Mouse (Mus musculus): Measurements from ENCODE around the gene Sgpl1. TPM values are rescaled to one million over a fixed set of nuclear protein-coding genes. Genes with fewer than 3 reads are reported as not detected.

Sgpl1 gene
- 10 to 100 TPM; 11.3 to 14.6 TPM for total RNA-seq (2021)
- long read RNA-seq, experiment 1, full-length matches to known transcripts = 6 of 8 reads
- long read RNA-seq, experiment 1, partial matches to known transcripts = 2 of 8 reads
- long read RNA-seq, experiment 1, other reads (novel, unspliced or antisense) = 0 of 8 reads
- long read RNA-seq, experiment 2, full-length matches to known transcripts = 9 of 17 reads
- long read RNA-seq, experiment 2, partial matches to known transcripts = 3 of 17 reads
- long read RNA-seq, experiment 2, other reads (novel, unspliced or antisense) = 5 of 17 reads

GRCm38 (mm10) chr10:61147157-61148040 is at the start of gene Sgpl1:
TSS of gene Sgpl1 (minus strand) at chr10:61147703.
- intact Hi-C loops (cut with DNase I; ENCODE audit: low total_unique reads) = no loop called here
- peak; percentile 93 for DNase-seq

GRCm38 (mm10) chr10:61195718-61196291 is 48.3 kb upstream of the Sgpl1 start:
- DNase-seq = no peak
- intact Hi-C loops (cut with DNase I; ENCODE audit: low total_unique reads) = no loop called here

- intact Hi-C loops (cut with DNase I; ENCODE audit: low total_unique reads) = no loop called here
- DNase-seq = no peak
These were observed 47.7 kb upstream of the Sgpl1 start for GRCm38 (mm10) chr10:61195216-61195615.

DNA sequence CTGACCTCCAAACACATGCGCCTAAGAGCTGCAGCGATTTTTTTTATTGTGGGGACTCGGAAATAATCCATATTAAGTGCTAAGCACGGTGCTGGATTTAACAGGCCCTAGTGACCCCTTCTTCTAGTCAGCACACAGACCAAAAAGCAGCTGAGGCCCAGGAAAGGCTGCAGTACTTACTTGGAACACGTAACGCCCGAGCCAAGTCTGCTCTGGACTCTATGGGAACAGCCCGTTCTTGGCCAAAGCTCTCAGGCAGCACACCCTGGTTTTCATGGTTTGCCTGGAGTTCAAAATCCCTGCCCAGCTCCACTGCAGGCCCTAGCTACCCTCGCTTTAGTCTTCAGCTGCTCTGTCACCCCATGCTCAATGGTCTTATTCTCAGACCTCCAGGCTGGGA is 47.1 kb upstream of the Sgpl1 start:
- intact Hi-C loops (cut with DNase I; ENCODE audit: low total_unique reads) = no loop called here
- peak; percentile 45 for DNase-seq

DNA sequence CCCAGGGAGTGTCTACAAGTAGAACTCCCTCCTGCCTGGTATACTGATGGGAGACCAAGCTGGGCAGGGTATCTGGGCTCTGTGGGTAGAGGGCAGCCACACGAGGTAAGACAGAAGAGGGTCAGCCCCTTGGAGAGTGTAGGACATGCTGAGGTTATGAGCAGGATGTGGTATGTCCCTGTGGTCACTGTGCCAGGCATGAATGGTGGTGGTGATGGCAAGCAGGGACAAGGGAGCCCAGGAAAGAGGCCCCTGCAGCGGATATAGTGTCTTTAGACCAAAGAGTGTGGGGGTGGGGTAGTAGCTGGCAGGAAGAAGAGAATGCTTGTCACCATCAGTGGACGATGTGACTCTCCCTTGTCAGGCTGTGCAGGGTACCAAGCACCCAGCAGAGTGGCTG is 40.5 kb upstream of the Sgpl1 start:
- DNase-seq = no peak
- intact Hi-C loops (cut with DNase I; ENCODE audit: low total_unique reads) = no loop called here

DNA sequence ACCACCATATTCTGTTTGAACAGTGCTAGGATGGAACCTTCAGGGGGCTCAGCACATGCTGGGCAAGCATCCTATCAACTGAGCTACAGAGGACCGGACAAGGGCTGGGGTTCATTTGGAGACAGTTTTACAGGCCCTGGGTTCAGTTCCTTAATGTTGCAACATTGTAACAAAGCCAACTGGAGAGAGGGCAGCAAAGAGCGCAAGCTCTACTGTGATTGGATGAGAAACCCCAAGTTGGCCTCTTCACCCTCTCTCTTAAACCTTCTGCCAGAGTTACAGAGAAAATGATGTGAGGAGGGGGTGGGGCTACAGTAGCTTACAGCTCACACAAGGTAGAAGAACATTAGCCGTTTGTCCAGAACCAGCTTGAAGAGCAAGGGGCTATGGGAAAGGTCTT is 39.5 kb upstream of the Sgpl1 start:
- no peak for DNase-seq
- intact Hi-C loops (cut with DNase I; ENCODE audit: low total_unique reads) = no loop called here

DNA sequence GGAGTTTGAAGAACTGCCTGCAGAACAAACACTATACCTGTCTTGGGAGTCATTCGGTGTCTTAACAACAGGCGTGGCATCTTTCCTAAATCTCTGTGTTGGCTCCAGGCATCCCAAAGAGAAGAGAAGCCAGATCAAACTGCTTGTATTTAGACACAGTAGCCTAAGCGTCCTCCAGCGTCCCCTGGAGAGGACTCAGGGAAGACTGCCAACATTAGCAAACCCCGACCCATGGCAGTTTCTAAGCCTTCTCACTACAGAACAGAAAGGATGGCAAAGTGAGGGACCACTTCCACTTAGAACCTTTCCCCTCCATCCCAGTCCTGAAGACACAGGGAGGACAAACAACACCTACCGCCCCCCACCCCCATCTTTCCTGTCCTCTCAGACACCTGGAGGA is 32.4 kb upstream of the Sgpl1 start:
- intact Hi-C loops (cut with DNase I; ENCODE audit: low total_unique reads) = no loop called here
- no peak for DNase-seq

- DNase-seq = no peak
- intact Hi-C loops (cut with DNase I; ENCODE audit: low total_unique reads) = no loop called here
These were observed 31.2 kb upstream of the Sgpl1 start for GRCm38 (mm10) chr10:61178687-61179086.

DNA sequence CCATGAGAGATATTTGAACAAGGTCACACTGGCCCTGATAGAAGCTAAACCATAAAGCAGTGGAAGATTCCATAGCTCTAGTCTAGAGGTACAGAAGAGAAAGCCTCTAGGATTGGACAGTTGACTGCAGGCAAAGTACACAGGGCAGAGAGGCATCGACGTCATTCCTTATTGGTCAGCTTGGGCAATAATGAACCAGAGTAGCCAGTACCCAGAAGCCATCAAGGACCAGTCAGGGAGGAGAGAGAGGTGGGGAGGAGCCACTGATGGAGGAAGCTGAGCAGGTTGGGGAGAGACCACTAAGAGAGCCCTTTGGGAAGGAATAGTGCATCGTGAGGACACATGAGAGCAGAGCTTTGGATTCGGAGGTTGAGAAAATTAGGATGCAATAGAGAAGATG is 30.2 kb upstream of the Sgpl1 start:
- intact Hi-C loops (cut with DNase I; ENCODE audit: low total_unique reads) = no loop called here
- DNase-seq = no peak

- intact Hi-C loops (cut with DNase I; ENCODE audit: low total_unique reads) = no loop called here
These were observed 28.8 kb upstream of the Sgpl1 start for GRCm38 (mm10) chr10:61176221-61176790.

GRCm38 (mm10) chr10:61175442-61176204 is 28.1 kb upstream of the Sgpl1 start:
- peak; percentile 25 for DNase-seq
- intact Hi-C loops (cut with DNase I; ENCODE audit: low total_unique reads) = no loop called here

More at GRCm38 (mm10) chr10:61176221-61176790, 28.8 kb upstream of the Sgpl1 start:
- no peak for DNase-seq

- intact Hi-C loops (cut with DNase I; ENCODE audit: low total_unique reads) = no loop called here
- DNase-seq = no peak
These were observed 27.4 kb upstream of the Sgpl1 start for GRCm38 (mm10) chr10:61174711-61175441.

DNA sequence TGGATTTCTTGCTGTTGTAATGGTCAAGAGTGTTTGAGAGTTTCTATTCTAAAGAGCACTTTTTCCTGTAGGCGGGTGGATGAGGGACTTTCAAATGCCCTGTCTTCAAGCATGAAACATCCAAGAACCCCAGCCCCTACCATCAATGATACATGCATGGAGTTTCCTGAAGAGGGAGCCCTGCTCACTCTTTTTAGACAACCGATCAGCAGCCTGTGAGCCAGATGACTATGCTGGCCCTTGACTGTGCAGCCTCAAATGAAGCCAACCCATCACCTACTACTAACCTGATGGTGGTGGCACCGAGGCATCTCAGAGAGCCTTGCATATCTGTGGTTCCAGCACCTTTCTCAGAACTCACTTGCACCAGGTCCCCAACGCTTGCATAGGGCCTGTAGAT is 25.0 kb upstream of the Sgpl1 start:
- DNase-seq = no peak
- intact Hi-C loops (cut with DNase I; ENCODE audit: low total_unique reads) = no loop called here

GRCm38 (mm10) chr10:61171654-61172053 is 24.2 kb upstream of the Sgpl1 start, which contains the start of gene Tbata:
TSS of gene Tbata (plus strand) at chr10:61171954.
- no peak for DNase-seq
- intact Hi-C loops (cut with DNase I; ENCODE audit: low total_unique reads) = no loop called here

GRCm38 (mm10) chr10:61168393-61168792 is 20.9 kb upstream of the Sgpl1 start:
- no peak for DNase-seq
- intact Hi-C loops (cut with DNase I; ENCODE audit: low total_unique reads) = no loop called here

DNA sequence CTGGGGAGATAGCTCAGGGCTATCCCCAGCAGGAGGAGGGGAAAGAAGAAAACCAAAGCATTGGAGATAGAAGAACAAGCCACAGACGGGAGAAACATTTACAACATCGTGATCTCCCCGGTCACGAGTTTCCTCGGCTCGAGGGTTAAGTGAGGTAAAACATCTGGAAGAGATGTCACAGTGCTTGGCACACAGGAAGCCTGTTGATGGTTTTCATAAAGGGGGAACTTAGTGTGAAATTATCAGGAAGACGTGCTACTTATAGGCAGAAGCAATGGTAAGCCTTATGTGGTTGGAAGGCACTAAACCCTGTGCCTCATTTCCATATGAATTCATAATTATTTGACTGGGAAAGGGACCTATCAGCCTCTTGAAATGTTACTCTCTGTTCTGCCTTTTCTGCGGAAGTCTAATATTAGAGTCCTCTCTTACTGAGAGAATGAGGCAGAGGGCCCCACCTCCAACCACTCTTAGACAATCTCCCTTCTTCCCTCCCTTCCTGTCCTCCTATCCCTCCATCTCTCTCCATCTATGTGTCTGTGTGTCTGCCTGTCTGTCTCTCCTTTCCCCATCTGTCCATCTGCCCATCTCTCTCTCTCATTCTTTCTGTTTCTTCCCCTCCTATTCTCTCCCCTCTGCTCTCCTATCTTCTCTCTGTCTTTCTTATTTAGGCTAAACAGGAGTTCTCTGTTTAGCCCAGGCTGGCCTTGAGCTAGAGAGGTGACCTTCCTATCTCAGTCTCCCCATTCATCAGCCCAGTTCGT is 20.0 kb upstream of the Sgpl1 start:
- intact Hi-C loops (cut with DNase I; ENCODE audit: low total_unique reads) = no loop called here
- DNase-seq = peak; percentile 36

GRCm38 (mm10) chr10:61162366-61162765 is 14.9 kb upstream of the Sgpl1 start:
- intact Hi-C loops (cut with DNase I; ENCODE audit: low total_unique reads) = no loop called here
- no peak for DNase-seq

- no peak for DNase-seq
- intact Hi-C loops (cut with DNase I; ENCODE audit: low total_unique reads) = no loop called here
These were observed 13.2 kb upstream of the Sgpl1 start for GRCm38 (mm10) chr10:61160671-61161070.

Data from gastrocnemius, postnatal 14 days (tissue).